Mouse (Mus musculus): ENCODE data around the gene Coro6. TPM values are rescaled to one million over a fixed set of nuclear protein-coding genes. Genes with fewer than 3 reads are reported as not detected.
A peak's percentile ranks its signal among the peaks of the same experiment; 100 is the strongest.

Gene Coro6
- total RNA-seq, 1 experiment, result 0.80 TPM

- no peaks in the 10 kb centered on the region for H3K9me3 ChIP-seq (ENCODE audit: control insufficient read depth, insufficient read depth, low read depth, low read length)
- H3K27ac ChIP-seq (ENCODE audit: insufficient read depth, low read depth, low read length, poor library complexity, severe bottlenecking), result no peak overlapping the region
- no peak overlapping the region for H3K4me3 ChIP-seq (ENCODE audit: insufficient read depth in 1 of 2, low read depth in 1 of 2, low read length in 2 of 2, poor library complexity in 1 of 2, severe bottlenecking in 1 of 2)
- DNase-seq (ENCODE audit: low read depth, low spot score), result no peak
- no peak for TF ChIP-seq CHD2 (IDR thresholded peaks at IDR 0.05; ENCODE audit: low read depth, low read length)
- no peak for TF ChIP-seq MAFK (IDR thresholded peaks at IDR 0.05; ENCODE audit: insufficient read depth, low read depth, low read length)
- no peak for TF ChIP-seq ZNF384 (IDR thresholded peaks at IDR 0.05; ENCODE audit: low read depth, low read length)
- no peak for TF ChIP-seq HCFC1 (IDR thresholded peaks at IDR 0.05; ENCODE audit: borderline replicate concordance, insufficient read depth, low read length)
- TF ChIP-seq ZC3H11A (IDR thresholded peaks at IDR 0.05; ENCODE audit: borderline replicate concordance, low read depth, low read length), result no peak
- no peaks in the 10 kb centered on the region for H3K36me3 ChIP-seq (ENCODE audit: control insufficient read depth, insufficient read depth, low read length, poor library complexity, severe bottlenecking)
- H3K4me1 ChIP-seq (ENCODE audit: control insufficient read depth in 2 of 2, insufficient read depth in 2 of 2, low read length in 2 of 2, poor library complexity in 1 of 2), result no peaks in the 10 kb centered on the region
- in situ Hi-C loops (cut with MboI; ENCODE audit: low sequenced_read_pairs in 2 of 2, unreplicated experiment in 2 of 2), result no loop called here
- H3K9ac ChIP-seq (ENCODE audit: insufficient read depth, low read depth, low read length, poor library complexity, severe bottlenecking), result no peak overlapping the region
These were observed 21.2 kb upstream of the Coro6 start for GRCm38 (mm10) chr11:77441020-77441419.

- Histone ChIP-seq H3K9ac (ENCODE audit: insufficient read depth, low read depth, low read length, poor library complexity, severe bottlenecking) (no peak overlapping the region), H3K36me3 (ENCODE audit: control insufficient read depth, insufficient read depth, low read length, poor library complexity, severe bottlenecking) (no peaks in the 10 kb centered on the region), H3K4me1 (ENCODE audit: control insufficient read depth in 2 of 2, insufficient read depth in 2 of 2, low read length in 2 of 2, poor library complexity in 1 of 2) (peaks cover 0 to 5% of the 10 kb centered on the region in 2 experiments; a peak in 1 of 4 replicates), H3K27ac (ENCODE audit: insufficient read depth, low read depth, low read length, poor library complexity, severe bottlenecking) (no peak overlapping the region), H3K4me3 (ENCODE audit: insufficient read depth in 1 of 2, low read depth in 1 of 2, low read length in 2 of 2, poor library complexity in 1 of 2, severe bottlenecking in 1 of 2) (no peak overlapping the region), H3K9me3 (ENCODE audit: control insufficient read depth, insufficient read depth, low read depth, low read length) (no peaks in the 10 kb centered on the region)
- no peak for DNase-seq (ENCODE audit: low read depth, low spot score)
- in situ Hi-C loops (cut with MboI; ENCODE audit: low sequenced_read_pairs in 2 of 2, unreplicated experiment in 2 of 2), result no loop called here
- no peak for TF ChIP-seq CHD2 (IDR thresholded peaks at IDR 0.05; ENCODE audit: low read depth, low read length)
- TF ChIP-seq MAFK (IDR thresholded peaks at IDR 0.05; ENCODE audit: insufficient read depth, low read depth, low read length), result no peak
- no peak for TF ChIP-seq ZC3H11A (IDR thresholded peaks at IDR 0.05; ENCODE audit: borderline replicate concordance, low read depth, low read length)
- no peak for TF ChIP-seq ZNF384 (IDR thresholded peaks at IDR 0.05; ENCODE audit: low read depth, low read length)
- no peak for TF ChIP-seq HCFC1 (IDR thresholded peaks at IDR 0.05; ENCODE audit: borderline replicate concordance, insufficient read depth, low read length)
These were observed 19.7 kb upstream of the Coro6 start for GRCm38 (mm10) chr11:77442186-77443170.

GRCm38 (mm10) chr11:77444939-77445338, 17.3 kb upstream of the Coro6 start:
- in situ Hi-C loops (cut with MboI; ENCODE audit: low sequenced_read_pairs in 2 of 2, unreplicated experiment in 2 of 2), result no loop called here
- Histone ChIP-seq H3K9ac (ENCODE audit: insufficient read depth, low read depth, low read length, poor library complexity, severe bottlenecking) (no peak overlapping the region), H3K27ac (ENCODE audit: insufficient read depth, low read depth, low read length, poor library complexity, severe bottlenecking) (no peak overlapping the region), H3K36me3 (ENCODE audit: control insufficient read depth, insufficient read depth, low read length, poor library complexity, severe bottlenecking) (0 out of 2 replicates have a peak, but pooled peaks cover 3% of the 10 kb centered on the region), H3K9me3 (ENCODE audit: control insufficient read depth, insufficient read depth, low read depth, low read length) (no peaks in the 10 kb centered on the region), H3K4me1 (ENCODE audit: control insufficient read depth in 2 of 2, insufficient read depth in 2 of 2, low read length in 2 of 2, poor library complexity in 1 of 2) (peaks cover 0 to 5% of the 10 kb centered on the region in 2 experiments; a peak in 1 of 4 replicates), H3K4me3 (ENCODE audit: insufficient read depth in 1 of 2, low read depth in 1 of 2, low read length in 2 of 2, poor library complexity in 1 of 2, severe bottlenecking in 1 of 2) (no peak overlapping the region)
- DNase-seq (ENCODE audit: low read depth, low spot score), result no peak
- TF ChIP-seq ZNF384 (IDR thresholded peaks at IDR 0.05; ENCODE audit: low read depth, low read length) (no peak), ZC3H11A (IDR thresholded peaks at IDR 0.05; ENCODE audit: borderline replicate concordance, low read depth, low read length) (no peak), MAFK (IDR thresholded peaks at IDR 0.05; ENCODE audit: insufficient read depth, low read depth, low read length) (no peak), HCFC1 (IDR thresholded peaks at IDR 0.05; ENCODE audit: borderline replicate concordance, insufficient read depth, low read length) (no peak), CHD2 (IDR thresholded peaks at IDR 0.05; ENCODE audit: low read depth, low read length) (no peak)

GRCm38 (mm10) chr11:77446628-77447041, 15.6 kb upstream of the Coro6 start:
- in situ Hi-C loops (cut with MboI; ENCODE audit: low sequenced_read_pairs in 2 of 2, unreplicated experiment in 2 of 2), result no loop called here
- DNase-seq (ENCODE audit: low read depth, low spot score), result no peak
- TF ChIP-seq ZC3H11A (IDR thresholded peaks at IDR 0.05; ENCODE audit: borderline replicate concordance, low read depth, low read length), result 0 out of 2 replicates have a peak, but pooled peaks have one; percentile 16
- no peak for TF ChIP-seq CHD2 (IDR thresholded peaks at IDR 0.05; ENCODE audit: low read depth, low read length)
- no peak for TF ChIP-seq MAFK (IDR thresholded peaks at IDR 0.05; ENCODE audit: insufficient read depth, low read depth, low read length)
- TF ChIP-seq HCFC1 (IDR thresholded peaks at IDR 0.05; ENCODE audit: borderline replicate concordance, insufficient read depth, low read length), result no peak
- Histone ChIP-seq H3K9ac (ENCODE audit: insufficient read depth, low read depth, low read length, poor library complexity, severe bottlenecking) (0 out of 2 replicates have a peak overlapping the region, but pooled peaks have one; percentile 13), H3K9me3 (ENCODE audit: control insufficient read depth, insufficient read depth, low read depth, low read length) (no peaks in the 10 kb centered on the region), H3K4me3 (ENCODE audit: insufficient read depth in 1 of 2, low read depth in 1 of 2, low read length in 2 of 2, poor library complexity in 1 of 2, severe bottlenecking in 1 of 2) (no peak overlapping the region), H3K36me3 (ENCODE audit: control insufficient read depth, insufficient read depth, low read length, poor library complexity, severe bottlenecking) (0 out of 2 replicates have a peak, but pooled peaks cover 3% of the 10 kb centered on the region), H3K4me1 (ENCODE audit: control insufficient read depth in 2 of 2, insufficient read depth in 2 of 2, low read length in 2 of 2, poor library complexity in 1 of 2) (peaks cover 0 to 5% of the 10 kb centered on the region in 2 experiments; a peak in 1 of 4 replicates), H3K27ac (ENCODE audit: insufficient read depth, low read depth, low read length, poor library complexity, severe bottlenecking) (no peak overlapping the region)

Data from ES-E14 (cell line).